Mouse (Mus musculus): ENCODE measurements at regions not wholly inside any gene's neighbourhood (a gene's known extent, or its start where the extent isn't known, plus 50 kb on each side); places are given as distances from the start of the nearest gene placed in this dataset.

DNA sequence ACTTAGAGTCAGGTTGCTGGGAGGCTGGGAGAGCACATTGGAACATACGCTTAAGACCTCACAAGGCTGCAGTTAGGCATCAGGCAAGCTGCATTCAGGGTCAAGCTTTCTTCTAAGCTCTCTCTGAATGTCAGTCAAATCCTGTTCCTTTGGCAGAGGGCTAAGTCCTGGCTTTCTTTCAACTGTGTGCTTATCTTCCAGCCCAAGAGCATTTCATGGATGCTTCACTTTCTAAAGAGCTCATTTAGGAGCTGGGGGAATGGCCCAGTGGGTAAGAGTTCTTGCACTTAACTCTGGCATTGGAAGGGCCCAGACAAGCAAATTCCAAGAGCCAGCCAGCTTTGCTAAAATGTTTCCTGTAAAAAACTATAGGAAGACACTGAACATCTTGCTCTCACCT lies 70.3 kb upstream of the Tbl1xr1 start:
- no peak for TF ChIP-seq POLR2A (IDR thresholded peaks at IDR 0.05; ENCODE audit: low read depth, low read length)
- TF ChIP-seq CTCF (IDR thresholded peaks at IDR 0.05; ENCODE audit: borderline replicate concordance, insufficient read depth, low read length), result no peak

Data from embryonic fibroblast, embryonic 13.5 days (primary cell).